Mouse (Mus musculus): ENCODE results near the gene Shisal2b.

Shisal2b gene

DNA sequence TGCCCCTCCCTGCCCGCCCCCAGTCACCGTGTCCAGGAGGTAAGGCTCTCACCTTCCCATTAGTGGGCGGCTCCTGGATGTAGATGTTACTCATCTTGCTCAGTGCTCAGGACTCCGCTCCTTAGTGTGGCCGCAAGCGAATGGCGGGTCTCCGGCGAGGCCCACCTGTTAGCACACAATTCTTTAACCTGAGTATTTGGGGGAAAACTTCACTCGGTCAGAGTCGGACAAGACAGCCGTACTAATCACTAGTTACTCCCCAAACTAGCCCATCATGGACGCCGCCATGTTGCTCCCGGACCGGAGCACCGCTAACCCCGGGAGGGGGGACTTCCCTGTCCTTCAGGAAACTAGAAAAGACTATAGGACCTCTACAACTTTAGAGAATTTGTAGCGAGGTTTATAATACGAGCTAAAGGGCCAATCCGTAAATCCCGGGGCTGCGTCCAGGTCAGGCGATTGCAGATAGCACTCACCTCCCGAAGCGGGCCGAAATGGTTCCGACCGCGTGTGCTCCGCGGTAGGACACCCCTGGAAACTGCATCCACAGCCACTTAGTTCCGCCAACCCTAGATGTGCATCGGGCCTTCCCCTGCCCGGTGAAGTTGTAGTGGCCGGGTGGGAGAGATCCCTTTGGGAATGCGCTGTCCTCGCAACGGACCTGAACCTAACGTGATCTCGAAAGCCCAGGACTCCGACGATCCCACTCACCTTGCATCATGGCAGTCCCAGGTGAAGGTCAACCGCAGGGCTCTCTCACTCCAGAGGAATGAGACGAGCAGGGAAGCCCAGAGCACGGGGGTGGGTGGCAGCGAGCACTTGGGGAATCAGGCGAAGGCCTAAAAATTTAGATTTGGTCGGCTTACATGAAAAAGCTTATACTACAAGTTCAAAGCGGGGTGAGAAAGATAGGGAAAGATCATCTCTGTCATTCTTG, 46.8 kb downstream of the Shisal2b start, which contains the start of gene Cwc27:
Gene Cwc27 (minus strand): TSS at position 508 of the 937 bp plus-strand sequence.
- DNase-seq (ENCODE audit: low read depth, low spot score): peak; percentile 79

DNA sequence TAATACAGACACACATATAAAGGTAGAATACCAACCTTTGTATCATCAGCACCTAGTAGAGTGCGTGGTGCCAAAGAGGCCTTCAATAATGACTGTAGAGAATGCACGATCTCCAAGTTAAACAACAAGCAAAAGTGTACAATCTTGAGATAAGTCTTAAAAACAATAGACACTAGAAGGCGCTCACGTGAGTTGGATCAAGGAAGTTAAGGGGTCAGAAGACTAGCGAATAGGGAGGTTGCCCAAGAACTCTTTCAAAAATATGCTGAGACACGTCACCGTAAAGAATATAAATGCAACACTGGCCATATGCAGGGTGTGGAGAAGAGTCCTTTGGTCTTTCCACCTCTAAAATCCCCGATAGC, 47.4 kb downstream of the Shisal2b start:
- no peak for DNase-seq (ENCODE audit: low read depth, low spot score)

DNA sequence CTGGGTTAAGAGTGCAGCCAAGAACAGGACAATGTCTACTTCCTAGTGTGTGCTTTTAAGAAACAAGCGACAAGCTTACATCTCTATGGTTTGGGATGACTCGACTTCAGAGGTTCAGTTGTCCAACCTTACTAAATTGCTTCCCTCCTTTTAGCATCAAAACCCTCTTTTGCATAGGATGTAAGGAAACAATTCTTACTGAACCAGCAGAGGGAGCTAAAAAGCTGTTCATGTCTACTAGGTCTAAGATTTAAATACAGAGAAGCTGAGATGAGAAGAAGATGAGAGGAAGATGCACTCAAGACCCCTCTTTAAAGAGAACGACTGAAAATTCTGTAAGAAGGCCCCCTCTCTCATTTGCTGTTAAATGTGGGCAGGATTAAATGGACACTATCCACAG, 58.0 kb downstream of the Shisal2b start:
- peak; percentile 50 for DNase-seq (ENCODE audit: low read depth, low spot score)

DNA sequence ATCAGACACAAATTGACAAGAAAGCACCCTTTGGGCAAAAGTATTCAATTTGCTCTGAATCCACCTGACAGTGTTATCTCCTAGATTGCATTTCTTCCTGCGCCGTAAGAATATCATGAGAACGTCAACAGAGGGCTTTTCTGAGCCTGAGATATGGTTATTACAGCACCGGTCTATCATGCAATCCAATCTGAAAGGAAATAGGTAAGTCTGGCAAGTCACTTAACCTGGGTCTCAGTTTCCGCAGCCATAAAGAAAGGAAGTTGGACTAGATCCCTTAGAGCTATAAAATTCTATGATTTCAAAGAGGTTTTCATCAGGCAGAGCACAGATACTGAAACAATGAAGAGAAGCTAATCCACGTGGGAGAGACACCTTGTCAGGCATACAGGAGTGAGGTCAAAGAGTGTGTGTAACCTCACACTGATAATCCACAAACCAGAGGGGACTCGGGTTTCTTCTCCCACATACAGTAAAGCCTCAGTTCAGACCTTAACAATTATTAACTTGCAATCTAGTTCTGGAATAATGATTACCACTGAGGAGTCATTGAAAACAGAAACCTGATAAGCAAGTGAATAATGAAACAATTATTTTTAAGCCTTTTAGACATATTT, 64.0 kb downstream of the Shisal2b start:
- DNase-seq (ENCODE audit: low read depth, low spot score): no peak

DNA sequence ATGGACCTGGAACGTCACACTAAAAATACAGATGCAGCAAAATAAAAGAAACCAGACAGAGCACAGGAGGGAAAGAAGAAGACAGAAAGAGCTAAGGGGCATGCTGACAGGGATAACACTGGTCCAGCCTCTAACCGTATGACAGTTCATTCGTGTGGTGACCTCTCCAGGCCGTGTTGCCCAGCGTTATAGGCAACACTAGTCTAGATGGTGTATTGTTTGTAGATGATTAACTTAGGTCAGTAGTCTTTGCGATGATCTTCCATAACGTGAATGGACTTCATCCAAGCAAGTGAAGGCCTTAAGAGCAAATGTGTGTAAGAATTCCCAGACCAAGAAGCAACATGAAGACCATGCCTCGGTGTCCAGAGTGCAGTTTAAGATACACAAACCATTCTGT, 64.6 kb downstream of the Shisal2b start:
- DNase-seq (ENCODE audit: low read depth, low spot score): no peak

Data from brain, embryonic 18.5 days (tissue).